Mouse (Mus musculus): ENCODE data around the gene 1700129C05Rik. TPM values are rescaled to one million over a fixed set of nuclear protein-coding genes. Genes with fewer than 3 reads are reported as not detected.

The 1700129C05Rik gene
- polyA plus RNA-seq, 1 experiment from 2014 or later, result not detected

Other genes with a start within 250 kb of the 1700129C05Rik start
- not detected in 2 replicates for gene Gm5142, start 35.9 kb upstream of the 1700129C05Rik start, polyA plus RNA-seq (2015; fragmentation: Nextera tagmentation; extraction: Ambion mirVana)
- 64.4 and 65.6 TPM in 2 replicates for gene Rcbtb1, start 58.3 kb upstream of the 1700129C05Rik start, polyA plus RNA-seq (2015; fragmentation: Nextera tagmentation; extraction: Ambion mirVana)
- not detected in 2 replicates for gene Gm6904, start 117.3 kb upstream of the 1700129C05Rik start, polyA plus RNA-seq (2015; fragmentation: Nextera tagmentation; extraction: Ambion mirVana)
- gene Phf11a, start 154.6 kb upstream of the 1700129C05Rik start, polyA plus RNA-seq (2015; fragmentation: Nextera tagmentation; extraction: Ambion mirVana), result not detected in 2 replicates
- 0.17 and 0.21 TPM in 2 replicates for gene Phf11b, start 198.5 kb upstream of the 1700129C05Rik start, polyA plus RNA-seq (2015; fragmentation: Nextera tagmentation; extraction: Ambion mirVana)
- gene Phf11d, start 222.6 kb upstream of the 1700129C05Rik start, polyA plus RNA-seq (2015; fragmentation: Nextera tagmentation; extraction: Ambion mirVana), result 0.35 and 0.39 TPM in 2 replicates